Mouse (Mus musculus) midbrain, embryonic 12.5 days (tissue): ENCODE results near the gene Cd84. TPM values are rescaled to one million over a fixed set of nuclear protein-coding genes. Genes with fewer than 3 reads are reported as not detected.
"Not testable (repeated sequence)": the region's sequence is repeated elsewhere in the genome, so short reads cannot be mapped to it uniquely, and the experiment has no call there.

Experiments
- ATAC-seq: fragments of 200-750 bp; cut with Nextera tagmentation; 2 replicates; pipeline ENCODE4 v1.8.0; 2017; ENCODE audit warnings: low read depth, moderate TSS enrichment, moderate library complexity; ENCODE audit not compliant: low FRiP score
- H3K27ac ChIP-seq: fragments of 300-500 bp; sonication (generic); replicated peaks from 2 replicates; pipeline ENCODE4 v1.5.1; 2016; ENCODE audit warnings: mild to moderate bottlenecking
- H3K27me3 ChIP-seq: fragments of 300-500 bp; sonication (generic); 2 replicates; pipeline ENCODE4 v1.6.1; 2016; ENCODE audit warnings: mild to moderate bottlenecking
- H3K36me3 ChIP-seq: fragments of 300-500 bp; sonication (generic); 2 replicates; pipeline ENCODE4 v1.6.1; 2016
- H3K4me1 ChIP-seq: fragments of 300-500 bp; sonication (generic); 2 replicates; pipeline ENCODE4 v1.6.1; 2016
- H3K4me2 ChIP-seq: fragments of 300-500 bp; sonication (generic); replicated peaks from 2 replicates; pipeline ENCODE4 v1.6.1; 2016; ENCODE audit warnings: mild to moderate bottlenecking, moderate library complexity
- H3K4me3 ChIP-seq: fragments of 300-500 bp; sonication (generic); 2 replicates; pipeline ENCODE4 v1.5.1; 2016; ENCODE audit warnings: mild to moderate bottlenecking
- H3K9ac ChIP-seq: fragments of 300-500 bp; sonication (generic); replicated peaks from 2 replicates; pipeline ENCODE4 v1.6.1; 2016; ENCODE audit warnings: mild to moderate bottlenecking, moderate library complexity
- H3K9me3 ChIP-seq: fragments of 300-500 bp; sonication (generic); 2 replicates; pipeline ENCODE4 v1.6.1; 2016; ENCODE audit warnings: mild to moderate bottlenecking
- WGBS: fragments of 180-500 bp; shearing (Covaris S2); methylation state at CpG from one replicate; pipeline ENCODE4 v1.1.7; 2016; 5-methylcytosine and 5-hydroxymethylcytosine counted together
- polyA plus RNA-seq: library from polyadenylated mRNA; unstranded; fragments of >200 nt; fragmentation: Nextera tagmentation; extraction: Ambion mirVana; gene quantifications from 2 replicates; pipeline ENCODE4 v1.2.1, GENCODE M21; 2016

The Cd84 gene
- polyA plus RNA-seq, result 0.64 and 0.99 TPM in 2 replicates

DNA sequence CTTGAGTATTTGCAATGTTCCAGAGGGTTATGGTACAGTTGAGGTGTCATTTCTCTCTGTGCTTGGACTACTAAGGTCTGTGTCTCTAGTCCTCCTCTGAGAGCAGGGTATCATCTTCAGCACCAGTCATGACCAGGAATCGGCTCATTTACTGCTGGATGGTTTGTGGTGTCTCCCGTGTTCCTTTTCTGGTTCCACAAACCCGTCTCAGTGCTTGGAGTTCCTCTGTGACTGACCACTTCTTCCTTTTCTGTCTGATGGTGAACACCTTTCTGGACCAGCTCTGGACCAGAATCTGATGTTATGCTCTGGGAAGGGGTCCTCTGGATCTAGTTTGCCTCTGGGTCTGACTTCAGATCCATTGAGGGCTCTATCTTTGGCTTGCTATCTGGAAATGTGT is at the start of gene Cd84:
Cd84 (plus strand) TSS at position 210 of the 400 bp plus-strand sequence.
- Histone ChIP-seq H3K36me3 (no peaks in the 10 kb centered on the region), H3K4me1 (no peaks in the 10 kb centered on the region), H3K27ac (no peak within 1 kb of the TSS), H3K4me3 (no peak within 1 kb of the TSS), H3K9me3 (no peaks in the 10 kb centered on the region), H3K4me2 (no peak within 1 kb of the TSS), H3K9ac (no peak within 1 kb of the TSS), H3K27me3 (no peaks in the 10 kb centered on the region)
- no peak for ATAC-seq
- WGBS, result 84% methylated on average over 3 of the region's 3 CpGs

DNA sequence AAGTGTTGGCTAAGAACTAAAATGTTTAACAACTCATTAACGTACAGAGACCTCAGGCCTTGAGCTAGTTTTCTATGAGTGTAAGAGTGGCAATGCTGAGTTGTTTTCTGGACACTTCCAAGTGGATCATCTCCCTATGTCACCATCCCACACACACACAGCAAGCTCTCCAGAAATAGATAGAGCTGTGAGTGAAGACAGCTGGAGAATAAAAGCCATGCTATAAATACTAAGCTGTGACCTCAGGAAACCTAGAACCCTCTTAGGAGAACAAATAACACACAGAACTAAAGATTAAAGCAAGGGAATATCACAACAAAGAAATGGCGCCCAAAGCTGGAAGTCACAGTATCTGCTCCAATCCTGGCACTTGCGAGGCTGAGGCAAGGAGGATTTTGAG is 48.0 kb upstream of the Cd84 start:
- Histone ChIP-seq H3K27ac (no peak overlapping the region), H3K9ac (no peak overlapping the region), H3K4me3 (no peak overlapping the region), H3K4me1 (no peaks in the 10 kb centered on the region), H3K4me2 (no peak overlapping the region), H3K36me3 (no peaks in the 10 kb centered on the region), H3K9me3 (no peaks in the 10 kb centered on the region), H3K27me3 (no peaks in the 10 kb centered on the region)
- WGBS, result 88% methylated on average over 3 of the region's 3 CpGs
- no peak for ATAC-seq

DNA sequence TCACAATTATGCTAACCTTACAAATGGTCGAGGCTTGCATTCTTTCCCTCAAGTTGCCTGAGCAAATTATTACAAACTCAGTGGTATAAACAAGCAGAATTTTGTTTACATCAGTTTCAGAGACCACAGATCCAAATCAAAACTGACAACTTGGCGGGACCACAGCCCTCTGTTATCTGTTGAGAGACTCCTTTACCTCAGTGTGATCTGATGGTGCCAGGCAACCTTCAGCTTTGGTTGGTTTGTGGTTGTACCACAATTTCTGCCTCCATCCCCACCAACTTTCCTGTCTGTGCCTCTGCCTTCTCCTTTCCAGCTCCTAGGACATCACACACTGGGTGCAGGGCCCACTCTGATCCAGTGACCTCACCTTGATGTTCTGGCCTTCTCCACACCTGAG is 43.3 kb upstream of the Cd84 start:
- no peaks in the 10 kb centered on the region for H3K27me3 ChIP-seq
- H3K4me3 ChIP-seq, result no peak overlapping the region
- H3K9me3 ChIP-seq, result no peaks in the 10 kb centered on the region
- no peak for ATAC-seq
- H3K9ac ChIP-seq, result no peak overlapping the region
- H3K27ac ChIP-seq, result no peak overlapping the region
- H3K4me1 ChIP-seq, result no peaks in the 10 kb centered on the region
- H3K36me3 ChIP-seq, result no peaks in the 10 kb centered on the region
- WGBS, result 85% methylated on average over 2 of the region's 2 CpGs
- no peak overlapping the region for H3K4me2 ChIP-seq

DNA sequence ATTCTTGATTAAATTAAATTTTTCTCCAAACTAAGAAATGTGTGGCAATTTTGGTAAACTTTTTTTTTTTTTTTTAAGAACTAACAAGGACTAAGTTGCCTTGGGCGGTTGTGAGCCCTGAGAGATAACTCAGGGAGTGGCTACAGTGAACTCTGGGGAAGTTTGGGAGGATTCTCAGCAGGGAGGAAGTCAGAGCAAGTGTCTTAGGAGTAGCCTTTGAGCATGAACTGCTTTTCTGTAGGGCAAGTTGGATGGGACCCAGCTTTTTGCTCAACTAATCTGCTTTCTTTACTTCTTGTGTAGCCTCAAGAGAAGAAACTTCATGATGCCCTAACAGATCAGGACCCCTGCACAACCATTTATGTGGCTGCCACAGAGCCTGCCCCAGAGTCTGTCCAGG is 41.7 kb upstream of the Cd84 start:
- Histone ChIP-seq H3K27me3 (no peaks in the 10 kb centered on the region), H3K27ac (no peak overlapping the region), H3K9me3 (no peaks in the 10 kb centered on the region), H3K4me3 (no peak overlapping the region), H3K4me2 (no peak overlapping the region), H3K36me3 (no peaks in the 10 kb centered on the region), H3K4me1 (no peaks in the 10 kb centered on the region), H3K9ac (no peak overlapping the region)
- 74% methylated on average over 1 of the region's 1 CpGs for WGBS
- ATAC-seq, result no peak

DNA sequence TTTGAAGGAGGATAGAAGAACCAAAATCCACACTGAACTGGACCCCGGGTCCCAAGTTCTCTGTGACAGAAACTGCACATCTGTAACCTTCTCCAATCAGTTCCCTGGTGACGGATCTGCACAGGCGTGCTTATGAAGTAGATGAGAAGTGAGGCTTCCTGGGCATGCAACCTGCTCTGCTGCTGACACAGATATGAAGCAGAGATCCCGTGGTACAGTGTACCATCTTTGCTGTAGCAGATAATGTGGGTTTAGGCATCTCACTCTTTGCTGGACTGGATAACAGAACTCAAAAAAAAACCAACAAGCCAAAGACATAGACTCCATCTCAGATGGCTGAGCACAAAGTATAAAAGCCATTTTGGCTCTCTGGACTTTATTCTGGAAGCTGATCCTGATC is 39.8 kb upstream of the Cd84 start:
- no peak overlapping the region for H3K9ac ChIP-seq
- H3K9me3 ChIP-seq, result no peaks in the 10 kb centered on the region
- WGBS, result 90% methylated on average over 4 of the region's 4 CpGs
- no peak overlapping the region for H3K4me2 ChIP-seq
- H3K27me3 ChIP-seq, result no peaks in the 10 kb centered on the region
- no peaks in the 10 kb centered on the region for H3K36me3 ChIP-seq
- H3K4me1 ChIP-seq, result no peaks in the 10 kb centered on the region
- no peak overlapping the region for H3K4me3 ChIP-seq
- no peak for ATAC-seq
- no peak overlapping the region for H3K27ac ChIP-seq

DNA sequence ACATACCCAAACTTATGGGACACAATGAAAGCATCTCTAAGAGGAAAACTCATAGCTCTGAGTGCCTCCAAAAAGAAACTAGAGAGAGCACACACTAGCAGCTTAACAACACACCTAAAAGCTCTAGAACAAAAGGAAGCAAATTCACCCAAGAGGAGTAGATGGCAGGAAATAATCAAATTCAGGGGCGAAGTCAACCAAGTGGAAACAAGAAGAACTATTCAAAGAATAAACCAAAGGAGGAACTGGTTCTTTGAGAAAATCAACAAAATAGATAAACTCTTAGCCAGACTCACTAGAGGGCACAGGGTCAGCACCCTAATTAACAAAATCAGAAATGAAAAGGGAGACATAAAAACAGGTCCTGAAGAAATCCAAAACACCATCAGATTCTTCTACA is 28.4 kb upstream of the Cd84 start:
- H3K4me3 ChIP-seq, ATAC-seq, H3K9ac ChIP-seq, H3K36me3 ChIP-seq, H3K27ac ChIP-seq, H3K4me1 ChIP-seq, H3K9me3 ChIP-seq, H3K4me2 ChIP-seq, H3K27me3 ChIP-seq: not testable (repeated sequence)
- 89% methylated on average over 1 of the region's 1 CpGs for WGBS

DNA sequence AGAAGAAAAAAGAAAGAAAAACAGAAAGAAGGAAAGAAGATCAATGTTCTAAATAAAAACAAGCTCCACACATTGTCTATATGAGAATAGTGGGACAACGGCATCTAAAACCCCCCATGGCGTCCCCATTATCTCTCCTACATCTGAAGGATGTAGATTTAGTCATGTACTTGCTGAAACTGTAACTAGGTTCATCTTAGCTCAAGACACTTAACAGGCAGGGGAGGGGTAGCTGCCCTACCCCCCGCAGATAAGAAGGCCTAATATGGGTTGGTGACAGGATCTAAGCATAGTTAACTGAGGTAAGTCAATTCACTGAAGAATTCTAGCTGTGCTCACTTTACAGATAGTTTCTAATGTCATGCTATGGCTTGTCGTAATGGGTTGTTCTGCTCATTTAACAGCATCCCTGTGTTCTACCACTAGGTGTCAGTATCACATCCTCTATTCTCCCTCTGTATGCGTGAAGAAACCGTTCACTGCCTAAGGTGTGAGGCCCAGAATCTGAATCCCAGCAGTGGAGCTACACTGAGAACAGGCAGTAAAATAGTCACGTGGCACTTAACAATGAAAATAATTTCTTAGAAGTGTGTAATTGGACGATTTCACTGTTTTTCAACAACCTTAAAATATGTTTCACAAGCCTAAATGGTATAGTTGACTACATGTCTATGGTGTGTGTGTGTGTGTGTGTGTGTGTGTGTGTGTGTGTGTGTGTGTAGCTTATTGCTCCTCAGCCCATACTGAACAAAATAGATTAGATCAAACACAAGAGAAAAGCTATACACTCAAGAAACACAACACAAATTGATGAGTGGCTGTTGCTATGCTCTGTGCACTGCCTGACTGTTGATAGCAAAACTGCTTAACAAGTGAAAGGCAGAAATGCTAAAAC is 23.7 kb upstream of the Cd84 start:
- Histone ChIP-seq H3K9ac (no peak overlapping the region), H3K4me1 (no peaks in the 10 kb centered on the region), H3K9me3 (no peaks in the 10 kb centered on the region), H3K4me2 (no peak overlapping the region), H3K4me3 (no peak overlapping the region), H3K27me3 (no peaks in the 10 kb centered on the region), H3K27ac (no peak overlapping the region), H3K36me3 (no peaks in the 10 kb centered on the region)
- WGBS, result 13% methylated on average over 8 of the region's 8 CpGs
- ATAC-seq, result peak; percentile 92

DNA sequence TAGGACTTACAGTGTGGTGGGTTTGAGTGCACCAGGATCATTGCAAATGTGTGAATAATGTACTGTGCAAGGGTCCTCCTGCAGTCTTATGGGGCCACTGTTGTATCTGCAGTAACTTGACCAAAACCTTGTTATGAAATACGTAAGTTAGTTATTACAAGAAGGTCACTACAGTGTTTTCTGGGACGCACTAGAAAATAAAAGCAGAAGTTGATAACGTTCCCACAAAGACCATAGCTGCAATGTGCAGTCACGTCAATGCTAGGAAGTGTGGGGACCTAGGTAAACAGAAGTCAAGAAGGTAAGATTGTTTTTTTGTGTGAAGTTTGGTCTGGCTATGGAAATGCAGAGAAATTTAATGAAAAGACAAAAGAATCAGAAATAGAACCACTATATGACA is 22.5 kb upstream of the Cd84 start:
- Histone ChIP-seq H3K9me3 (no peaks in the 10 kb centered on the region), H3K4me1 (no peaks in the 10 kb centered on the region)
- whole genome bisulfite sequencing, result 86% methylated on average over 4 of the region's 4 CpGs

DNA sequence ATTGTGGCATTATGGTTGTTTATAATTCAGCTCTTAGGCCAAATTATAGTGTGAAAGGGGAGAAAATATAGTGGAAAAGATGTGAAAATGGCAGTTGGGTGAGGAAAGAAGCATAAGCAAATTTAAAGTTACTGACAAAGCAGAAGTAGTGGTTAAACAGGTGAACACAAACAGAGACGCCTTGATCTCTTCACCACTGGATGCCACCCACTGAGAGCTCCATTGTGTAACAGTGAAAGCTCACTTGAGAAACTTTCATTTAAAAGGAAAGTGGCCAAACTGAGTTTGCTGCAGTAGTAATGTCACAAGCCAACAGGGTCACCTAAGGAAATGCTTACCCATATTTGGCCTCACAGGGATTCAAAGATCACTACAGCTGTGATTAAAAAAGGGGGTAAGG is 18.2 kb upstream of the Cd84 start:
- Histone ChIP-seq H3K4me3 (no peak overlapping the region), H3K9ac (no peak overlapping the region), H3K36me3 (no peaks in the 10 kb centered on the region), H3K27me3 (no peaks in the 10 kb centered on the region), H3K4me2 (no peak overlapping the region), H3K4me1 (no peaks in the 10 kb centered on the region), H3K27ac (no peak overlapping the region), H3K9me3 (no peaks in the 10 kb centered on the region)
- WGBS, result 14% methylated on average over 1 of the region's 1 CpGs
- ATAC-seq, result no peak

More for the DNA sequence above, 22.5 kb upstream of the Cd84 start:
- no peak for ATAC-seq
- no peak overlapping the region for H3K9ac ChIP-seq
- no peak overlapping the region for H3K4me2 ChIP-seq
- H3K27me3 ChIP-seq, result no peaks in the 10 kb centered on the region
- no peak overlapping the region for H3K27ac ChIP-seq
- H3K4me3 ChIP-seq, result no peak overlapping the region
- no peaks in the 10 kb centered on the region for H3K36me3 ChIP-seq

DNA sequence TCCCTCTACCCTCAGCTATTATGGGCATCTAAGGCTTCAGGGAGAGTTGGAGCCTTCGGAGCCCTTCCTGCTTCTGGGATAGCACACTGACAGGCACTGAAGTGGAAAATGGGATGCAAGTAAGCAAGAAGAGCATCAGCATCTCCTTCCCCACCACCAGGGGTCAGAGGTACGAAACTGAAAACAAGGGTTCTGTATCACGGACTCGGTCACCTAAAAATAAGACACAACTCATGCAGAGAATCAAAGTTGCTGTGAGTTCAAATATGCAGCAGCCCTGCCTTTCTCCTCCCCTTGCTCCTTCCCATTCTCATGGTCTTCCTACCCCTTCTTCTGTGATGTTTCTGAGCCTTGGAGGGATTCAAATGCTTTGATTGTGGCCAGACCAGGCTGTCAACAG is 14.0 kb upstream of the Cd84 start:
- H3K9me3 ChIP-seq, result no peaks in the 10 kb centered on the region
- H3K9ac ChIP-seq, result no peak overlapping the region
- no peaks in the 10 kb centered on the region for H3K27me3 ChIP-seq
- no peak overlapping the region for H3K4me2 ChIP-seq
- no peaks in the 10 kb centered on the region for H3K4me1 ChIP-seq
- H3K36me3 ChIP-seq, result no peaks in the 10 kb centered on the region
- no peak overlapping the region for H3K27ac ChIP-seq
- no peak for ATAC-seq
- 24% methylated on average over 4 of the region's 4 CpGs for WGBS
- H3K4me3 ChIP-seq, result no peak overlapping the region

DNA sequence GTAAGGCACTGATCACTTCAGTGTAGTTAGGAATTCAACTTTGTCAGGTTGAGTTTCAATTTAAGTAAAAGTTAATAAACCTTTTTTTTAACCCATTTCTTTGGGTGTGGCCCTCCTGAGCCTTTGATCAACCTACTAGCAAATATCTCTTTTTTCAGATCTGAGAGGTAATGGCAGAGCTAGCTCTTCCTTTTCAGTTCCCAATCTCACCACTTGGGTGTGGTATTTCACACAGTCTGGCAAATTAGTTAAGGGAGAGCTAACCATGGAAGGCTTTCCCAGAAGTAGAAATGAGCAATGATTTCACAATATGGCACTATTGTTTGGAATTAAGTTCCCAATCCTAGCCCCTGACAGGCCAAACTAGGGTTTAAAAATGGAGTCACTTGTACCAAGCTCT is 13.3 kb upstream of the Cd84 start:
- Histone ChIP-seq H3K9me3 (no peaks in the 10 kb centered on the region), H3K4me3 (no peak overlapping the region), H3K27ac (no peak overlapping the region), H3K36me3 (no peaks in the 10 kb centered on the region), H3K27me3 (no peaks in the 10 kb centered on the region), H3K4me2 (no peak overlapping the region), H3K4me1 (no peaks in the 10 kb centered on the region), H3K9ac (no peak overlapping the region)
- peak; percentile 68; the same call in 1 of the 2 replicates for ATAC-seq

DNA sequence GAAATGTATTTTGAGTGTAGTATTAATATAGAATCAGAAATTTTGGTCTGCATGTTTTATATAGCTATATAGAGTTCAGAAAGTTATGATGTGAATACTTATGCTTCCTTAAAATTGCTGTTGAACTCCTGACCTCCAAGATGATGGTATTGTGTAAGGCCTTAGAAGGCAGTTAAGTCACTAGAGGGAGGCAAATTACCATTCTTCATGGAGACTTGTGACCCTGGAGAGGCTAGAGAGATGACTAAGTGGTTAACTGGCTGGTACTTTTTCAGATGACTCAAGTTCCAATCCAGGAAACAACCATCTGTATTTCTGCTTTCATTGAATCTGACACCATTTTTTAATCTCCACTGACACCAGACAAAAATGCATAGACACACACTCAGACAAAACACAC is 11.8 kb upstream of the Cd84 start:
- Histone ChIP-seq H3K36me3 (no peaks in the 10 kb centered on the region), H3K9me3 (no peaks in the 10 kb centered on the region), H3K27ac (no peak overlapping the region), H3K4me2 (no peak overlapping the region), H3K4me1 (no peaks in the 10 kb centered on the region), H3K9ac (no peak overlapping the region), H3K27me3 (no peaks in the 10 kb centered on the region), H3K4me3 (no peak overlapping the region)
- ATAC-seq, result no peak
